Mouse (Mus musculus) heart, adult 11 months (tissue): ENCODE data around the gene Klf16.
"Not testable (repeated sequence)": the region's sequence is repeated elsewhere in the genome, so short reads cannot be mapped to it uniquely, and the experiment has no call there.

Source experiments
- DNase-seq: peaks from one replicate; pipeline ENCODE4 v3.0.0; 2022

Klf16 gene

DNA sequence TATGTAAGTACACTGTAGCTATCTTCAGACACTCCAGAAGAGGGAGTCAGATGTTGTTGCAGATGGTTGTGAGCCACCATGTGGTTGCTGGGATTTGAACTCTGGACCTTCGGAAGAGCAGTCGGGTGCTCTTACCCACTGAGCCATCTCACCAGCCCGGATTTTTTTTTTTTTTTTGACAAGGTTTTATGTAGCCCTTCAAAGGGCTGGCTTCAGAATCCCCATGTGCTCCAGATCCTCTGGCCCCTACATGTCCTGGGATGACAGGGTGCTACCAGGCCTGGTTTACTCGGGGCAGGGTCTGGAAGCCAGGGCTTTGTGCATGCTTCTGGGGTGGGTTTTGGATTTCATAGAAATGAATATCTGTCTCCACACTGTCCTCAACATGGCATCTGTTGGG is 28.6 kb upstream of the Klf16 start, which contains the start of gene Gm49322:
Gm49322 (plus strand) TSS at position 301 of the 400 bp plus-strand sequence.
- not testable (repeated sequence) for DNase-seq

DNA sequence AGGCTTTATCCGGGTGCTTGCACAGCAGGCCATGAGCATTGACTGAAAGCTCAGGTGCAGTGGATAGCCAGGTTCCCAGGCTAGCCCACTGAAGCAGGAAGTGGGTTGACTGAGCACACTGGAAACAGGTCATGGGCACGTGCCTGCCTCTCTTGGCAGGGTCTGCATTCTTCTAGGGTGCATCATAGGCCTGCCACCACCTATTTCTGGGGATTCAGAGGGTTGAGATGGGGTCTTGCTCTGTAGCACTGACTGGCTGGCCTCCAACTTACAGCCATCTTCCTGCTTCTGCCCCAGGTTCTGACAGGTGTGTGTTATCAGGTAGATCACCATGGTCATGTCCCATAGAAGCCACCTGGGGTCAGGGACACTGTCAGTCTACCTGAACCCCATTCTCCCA is 27.9 kb upstream of the Klf16 start:
- DNase-seq: no peak

DNA sequence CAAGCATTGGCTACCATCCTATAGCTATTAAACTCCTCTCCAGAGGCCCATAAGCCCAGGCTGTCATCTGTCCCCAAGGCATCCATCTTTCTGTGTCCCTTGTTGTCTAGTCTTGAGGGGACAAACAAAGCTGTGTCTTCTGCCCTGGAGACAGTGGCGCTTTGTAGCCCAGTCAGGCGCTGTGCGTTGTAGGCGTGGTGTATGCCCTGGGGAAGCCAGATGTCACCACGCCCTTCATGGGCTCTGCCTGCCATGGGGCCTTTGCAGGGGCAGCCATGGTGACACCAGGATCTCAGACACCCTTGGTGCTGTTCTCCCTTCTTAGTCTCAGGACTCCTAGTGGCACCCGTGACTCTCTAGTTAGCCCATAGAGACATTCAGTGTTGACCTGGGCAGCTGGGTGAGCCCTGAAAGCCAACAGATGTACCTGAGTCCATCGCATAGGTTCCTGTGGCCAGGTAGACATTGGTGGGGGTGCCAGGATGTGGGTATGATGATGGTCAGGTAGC is 26.9 kb upstream of the Klf16 start:
- DNase-seq: no peak

GRCm38 (mm10) chr10:80603364-80603763 is 26.2 kb upstream of the Klf16 start:
- no peak for DNase-seq

DNA sequence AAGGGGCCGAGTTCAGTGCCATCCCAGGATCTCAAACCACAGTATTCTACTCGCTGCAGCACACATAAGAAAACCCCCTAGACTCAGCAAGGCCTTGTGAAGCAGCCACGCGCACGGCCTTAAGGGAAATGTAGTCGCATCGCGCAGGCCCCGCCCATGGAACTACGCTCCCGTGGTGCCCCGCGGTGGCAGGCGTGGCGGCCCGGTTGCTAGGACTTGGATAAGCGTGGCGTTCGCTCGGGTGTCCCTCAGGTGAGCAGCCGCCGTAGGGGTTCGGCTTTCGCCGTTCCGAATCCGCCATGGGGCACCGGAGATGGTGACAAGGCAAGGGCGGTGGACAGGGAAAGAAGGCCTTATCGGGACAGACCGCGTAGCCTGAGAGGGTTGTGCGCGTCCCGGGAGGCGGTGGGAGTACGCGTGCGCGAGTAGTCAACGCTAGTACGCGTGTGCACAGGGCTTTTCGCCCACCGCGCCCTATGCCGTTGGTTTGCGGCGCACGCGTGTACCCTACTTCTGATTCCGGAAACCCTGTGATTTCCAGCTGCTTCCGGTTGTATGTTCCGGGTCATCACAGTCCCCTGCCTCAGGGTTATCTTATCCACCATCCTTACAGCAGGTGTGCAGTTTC is 25.7 kb upstream of the Klf16 start, which contains the start of the genes Scamp4 and Adat3:
Scamp4 (plus strand) TSS at position 175 of the 628 bp plus-strand sequence.
Adat3 (plus strand) TSS at position 183 of the 628 bp plus-strand sequence.
- DNase-seq: peak; percentile 99

DNA sequence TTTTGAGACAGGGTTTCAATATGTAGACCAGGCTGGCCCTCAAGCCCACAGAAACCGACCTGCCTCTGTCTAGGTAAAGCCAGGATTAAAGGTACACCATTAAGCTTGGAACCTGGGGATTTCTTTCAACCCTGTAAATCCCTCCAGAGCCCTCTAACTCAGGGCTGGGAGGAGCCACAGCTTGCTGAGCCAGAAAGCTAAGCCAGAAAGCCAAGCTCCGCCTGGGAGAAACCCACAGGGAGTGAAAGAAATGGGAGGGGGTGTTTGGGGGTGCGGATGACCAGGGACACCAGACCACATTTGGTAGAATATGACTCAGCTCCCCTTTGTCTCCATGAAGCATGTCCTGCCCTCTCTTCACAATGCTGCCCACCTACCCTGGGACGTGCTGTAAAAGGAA is 19.2 kb upstream of the Klf16 start:
- no peak for DNase-seq

- peak; percentile 100 for DNase-seq
Measured at GRCm38 (mm10) chr10:80589879-80590854, 13.0 kb upstream of the Klf16 start, which contains the start of gene Abhd17a. Abhd17a (minus strand) TSS chr10:80590341.

- DNase-seq: peak; percentile 94
Measured at GRCm38 (mm10) chr10:80589127-80589878, 12.2 kb upstream of the Klf16 start.

DNA sequence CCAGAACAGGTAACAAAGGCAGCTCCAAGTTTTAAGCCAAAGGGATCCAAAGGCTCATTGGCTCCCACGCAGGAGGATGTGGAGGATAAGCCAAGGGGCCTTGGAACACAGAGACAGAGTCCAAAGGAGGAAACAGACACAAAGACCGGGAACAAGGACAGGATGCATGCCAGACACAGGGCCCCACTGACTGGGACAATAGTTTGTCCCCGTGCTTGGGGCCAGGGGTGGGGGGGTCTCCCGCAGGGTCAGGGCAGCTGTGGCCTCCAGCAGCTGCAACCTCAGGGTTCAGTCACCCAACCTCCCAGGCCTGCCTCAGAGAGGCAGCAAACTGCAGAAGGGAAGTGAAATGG is 10.2 kb upstream of the Klf16 start:
- peak; percentile 99 for DNase-seq

DNA sequence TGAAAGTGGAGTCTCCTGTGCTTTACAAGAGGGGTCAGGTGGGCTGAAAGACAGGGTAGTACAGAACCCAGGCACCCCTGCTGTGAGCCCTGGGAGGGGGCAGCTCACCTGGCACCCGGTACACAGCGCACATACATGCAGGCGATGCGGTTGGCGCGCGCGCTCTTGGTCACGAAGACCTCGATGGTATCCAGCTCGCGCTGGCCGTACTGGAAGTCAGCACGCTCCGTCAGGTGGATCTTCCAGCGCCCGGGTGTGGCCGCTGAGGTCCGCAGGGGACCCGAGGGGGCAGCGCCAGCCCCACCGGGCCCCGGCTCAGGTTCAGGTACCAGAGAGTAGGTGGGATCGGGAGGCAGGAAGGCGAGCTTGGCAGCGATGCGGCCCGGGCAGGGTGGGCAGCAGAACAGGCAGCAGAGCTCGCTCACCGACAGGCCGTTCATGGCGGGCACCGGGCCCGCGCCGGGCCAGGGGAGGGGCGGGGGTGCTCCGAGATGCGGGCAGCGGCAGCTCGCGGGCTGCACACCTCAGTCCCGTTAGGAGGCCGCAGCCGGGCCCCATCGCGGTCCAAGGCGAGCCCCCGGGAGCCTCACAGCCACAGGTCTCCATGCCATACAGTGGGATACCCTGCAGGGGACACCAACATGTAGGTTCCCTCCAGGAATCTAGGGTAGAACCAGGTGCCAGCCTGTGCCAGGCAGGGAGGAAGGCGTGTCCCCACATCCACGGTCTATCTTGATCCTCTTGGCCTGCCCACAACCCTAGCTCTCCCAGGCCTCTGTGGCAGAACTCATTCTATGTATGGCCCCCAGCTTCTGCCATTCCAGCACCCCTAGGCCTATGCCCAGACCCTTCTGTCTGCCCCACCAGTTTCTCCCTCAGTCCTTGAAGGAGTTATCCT is 9.5 kb upstream of the Klf16 start:
- peak; percentile 94 for DNase-seq

DNA sequence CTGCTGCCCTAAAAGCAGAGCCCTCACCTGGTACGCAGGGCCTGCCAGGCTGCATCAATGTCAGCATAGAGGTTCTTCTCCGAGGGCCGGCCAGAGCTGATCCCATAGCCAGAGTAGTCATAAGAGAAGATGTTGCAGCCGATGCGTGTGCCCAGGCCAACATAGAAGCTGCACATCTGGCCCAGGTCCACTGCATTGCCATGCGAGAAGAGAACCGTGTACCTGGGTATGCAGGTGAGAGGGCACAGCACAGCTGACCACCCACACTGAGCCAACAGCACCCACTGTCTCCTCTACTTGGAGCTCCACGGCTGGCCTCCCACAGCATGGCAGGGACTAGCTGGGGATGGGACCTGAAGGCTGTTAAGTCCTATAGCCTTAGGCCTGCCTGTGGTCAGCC is 8.5 kb upstream of the Klf16 start:
- peak; percentile 93 for DNase-seq

DNA sequence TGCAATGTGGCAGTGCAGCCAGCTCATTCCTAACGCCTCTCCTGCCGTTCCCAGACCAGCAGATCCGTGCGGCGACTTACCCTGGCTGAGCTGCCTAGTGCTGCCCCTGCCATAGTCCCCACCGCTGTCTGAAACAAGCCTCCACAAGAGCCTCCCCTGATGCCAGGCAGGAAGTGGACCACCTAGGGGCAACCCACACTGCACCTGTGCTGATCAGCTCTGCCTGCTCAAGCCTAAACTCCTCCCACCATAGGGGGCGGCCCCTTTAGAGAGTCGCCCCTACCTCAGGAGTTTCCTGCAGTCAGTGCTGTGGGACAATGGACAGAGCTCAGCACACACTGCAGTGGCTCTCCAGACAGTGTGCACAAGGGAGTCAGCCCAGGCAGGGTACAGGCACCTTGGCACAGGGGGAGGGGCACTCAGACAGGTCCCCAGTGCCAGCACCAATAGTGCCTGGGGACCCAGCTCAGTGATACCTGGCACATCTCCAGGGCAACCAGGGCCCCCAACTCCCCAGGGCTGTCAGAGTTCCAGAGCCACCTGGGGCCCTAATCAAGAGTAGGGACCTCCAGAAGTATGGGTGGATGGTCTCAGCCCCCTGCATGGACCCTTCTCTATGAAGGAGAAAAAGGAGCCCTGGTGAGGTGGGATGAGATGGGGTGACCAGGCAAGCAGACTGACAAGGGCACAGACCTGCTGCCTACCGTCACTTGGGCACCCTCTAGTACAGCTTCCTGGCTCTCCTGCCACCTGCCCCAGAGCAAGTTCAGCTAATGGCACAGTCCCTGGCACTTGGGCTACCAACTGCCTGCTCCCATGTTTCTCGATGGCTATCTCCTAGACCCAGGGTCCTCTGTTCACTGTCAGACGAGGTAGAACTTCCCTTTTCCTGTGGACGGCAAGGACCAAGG is 7.8 kb upstream of the Klf16 start:
- peak; percentile 93 for DNase-seq

DNA sequence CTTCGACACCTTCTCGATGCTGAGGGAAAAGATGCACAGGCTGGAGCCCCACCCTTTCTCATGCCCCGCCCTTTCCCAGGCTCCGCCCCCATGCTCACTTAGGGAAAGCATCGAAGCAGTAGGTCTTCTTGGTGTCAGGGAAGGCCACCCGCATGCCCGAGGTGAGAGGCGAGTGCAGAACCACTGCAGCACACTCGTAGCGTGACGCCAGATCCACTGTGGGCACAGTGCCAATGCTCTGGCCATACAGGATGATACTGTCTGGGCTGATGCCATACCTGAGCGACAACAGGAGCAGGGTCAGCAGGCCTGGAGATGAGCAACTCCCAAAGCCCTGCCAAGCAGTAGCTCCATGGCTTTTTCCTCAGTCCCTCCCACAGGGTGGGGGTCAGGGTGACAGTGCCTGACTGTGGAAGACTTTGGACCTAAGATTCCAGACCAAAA is 6.9 kb upstream of the Klf16 start:
- DNase-seq: peak; percentile 95

DNA sequence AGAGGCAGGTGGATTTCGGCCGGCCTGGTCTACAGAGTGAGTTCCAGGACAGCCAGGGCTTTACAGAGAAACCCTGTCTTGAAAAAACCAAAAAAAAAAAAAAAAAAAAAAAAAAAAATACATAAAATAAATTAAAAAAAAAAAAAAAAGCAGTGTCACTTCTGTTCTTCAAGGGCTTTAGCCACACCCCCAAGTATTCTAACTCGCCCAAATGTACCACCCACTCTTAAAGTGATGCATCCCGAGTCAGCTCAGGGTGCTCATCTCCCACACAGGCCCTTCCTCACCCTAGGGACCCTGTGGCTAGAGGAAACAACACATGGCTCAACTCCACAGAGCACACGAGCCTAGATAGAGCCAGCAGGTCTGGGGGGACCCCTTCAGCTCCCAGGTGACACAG is 5.9 kb upstream of the Klf16 start:
- no peak for DNase-seq

- DNase-seq: peak; percentile 97
Measured at GRCm38 (mm10) chr10:80578911-80579310, 1.8 kb upstream of the Klf16 start.

- DNase-seq: peak; percentile 99
Measured at GRCm38 (mm10) chr10:80578131-80578750, 1.1 kb upstream of the Klf16 start.

DNA sequence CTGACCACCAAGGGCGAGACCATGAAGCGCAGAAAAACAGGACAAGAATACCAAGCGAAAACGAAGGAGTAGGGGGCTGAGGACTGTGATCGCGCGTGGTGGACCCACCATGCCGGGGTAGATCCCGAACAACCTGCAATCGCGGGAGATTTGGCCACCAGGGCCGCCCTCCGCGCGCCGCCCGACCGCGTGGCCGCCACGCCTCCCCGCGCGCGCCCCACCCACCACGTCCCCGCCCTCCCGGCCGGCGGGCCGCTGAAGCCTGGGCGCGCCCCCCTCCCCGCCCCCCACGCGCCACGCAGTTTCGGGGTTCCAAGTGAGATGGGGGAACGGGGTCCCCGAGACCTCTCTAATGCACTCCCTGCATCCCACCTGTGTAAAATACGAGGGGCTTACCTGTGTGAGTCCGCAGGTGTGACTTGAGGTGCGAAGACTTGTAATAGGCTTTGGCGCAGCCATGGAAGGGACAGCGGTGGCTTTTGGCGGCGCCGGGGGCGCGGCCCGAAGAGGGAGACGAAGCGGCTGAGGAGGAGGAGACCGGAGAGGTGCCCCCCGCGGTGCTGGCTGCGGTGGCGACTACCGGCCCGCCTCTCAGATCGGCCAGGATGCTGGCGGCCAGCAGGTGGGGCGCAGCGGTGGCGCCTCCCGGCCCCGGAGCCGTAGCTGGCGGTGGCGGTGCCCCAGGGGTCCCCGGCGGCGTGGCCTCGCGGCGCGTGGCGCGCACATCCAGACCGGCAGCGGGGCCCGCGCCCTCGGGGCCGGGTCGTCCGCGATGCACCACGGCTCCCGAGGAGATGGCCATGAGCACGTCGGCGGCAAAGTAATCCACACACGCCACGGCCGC is 548 bp downstream of the Klf16 start:
- peak; percentile 98 for DNase-seq

DNA sequence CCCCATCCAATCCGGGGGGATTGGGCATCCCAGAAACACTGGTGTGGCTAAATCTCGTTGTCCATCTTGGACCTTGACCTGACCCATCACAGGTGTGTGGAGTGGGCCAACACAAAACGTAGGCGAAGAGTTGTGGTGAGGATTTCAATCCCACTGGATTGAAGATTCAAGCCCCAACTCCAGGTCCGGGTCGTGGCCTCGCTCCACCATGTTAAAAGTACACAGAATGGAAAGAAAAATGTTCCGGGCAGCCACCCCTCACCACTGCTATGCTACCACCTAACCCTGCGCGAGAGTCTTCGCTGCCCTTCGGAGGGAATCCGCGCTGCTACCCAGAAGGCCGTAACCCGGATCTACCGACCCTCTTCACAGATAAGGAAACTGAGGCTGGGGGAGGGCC is 1.2 kb downstream of the Klf16 start:
- DNase-seq: no peak

DNA sequence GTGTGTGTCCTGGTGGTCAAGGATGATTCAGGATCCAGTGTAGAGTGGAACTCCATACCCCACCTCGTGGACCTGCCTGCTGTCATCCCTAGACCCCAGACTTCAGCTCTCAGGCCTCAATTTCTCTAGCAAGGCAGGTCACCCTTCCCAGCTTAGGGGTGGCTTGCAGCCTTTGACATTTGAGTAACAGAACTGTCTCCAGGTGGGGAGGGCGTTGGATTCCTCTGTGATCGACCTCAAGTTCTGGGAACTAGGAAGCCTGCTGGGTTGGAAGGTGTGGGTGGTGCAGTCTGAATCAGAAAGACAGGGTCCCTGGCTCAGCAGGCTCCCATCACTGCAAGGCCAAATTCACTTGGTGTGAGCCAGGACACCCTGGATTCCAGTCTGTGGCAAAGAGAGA is 2.2 kb downstream of the Klf16 start:
- DNase-seq: peak; percentile 92
